Mouse (Mus musculus) CH12.LX (cell line): ENCODE data around the gene Pla1a. TPM values are rescaled to one million over a fixed set of nuclear protein-coding genes. Genes with fewer than 3 reads are reported as not detected.
A peak's percentile ranks its signal among the peaks of the same experiment; 100 is the strongest.

Experiments used
- DNase-seq: peaks from one replicate; pipeline ENCODE4 v3.0.0-alpha.2; 2013; ENCODE audit errors: extremely low read depth
- H3K27ac ChIP-seq: 2 replicates; pipeline ENCODE4 v1.5.1; 2012; ENCODE audit warnings: low read depth, mild to moderate bottlenecking, control low read depth, moderate library complexity; ENCODE audit not compliant: insufficient read depth
- H3K27me3 ChIP-seq: replicated peaks from 2 replicates; pipeline ENCODE3; 2012; ENCODE audit warnings: inconsistent platforms
- H3K36me3 ChIP-seq, 2 experiments: replicated peaks in 1 of 2; 2 replicates each; pipeline versions ENCODE3 to v1.6.1; 2012; ENCODE audit warnings: inconsistent platforms in 1 of 2, low read length in 1 of 2, mild to moderate bottlenecking in 1 of 2, mixed read lengths in 1 of 2, moderate library complexity in 1 of 2; ENCODE audit not compliant: control insufficient read depth in 1 of 2, insufficient read depth in 1 of 2
- H3K4me1 ChIP-seq, 2 experiments: 2 replicates each; pipeline ENCODE4 v1.6.1; 2012; ENCODE audit warnings: inconsistent platforms in 1 of 2, moderate library complexity in 1 of 2; ENCODE audit not compliant: insufficient read depth in 2 of 2, control insufficient read depth in 1 of 2
- H3K4me2 ChIP-seq: 2 replicates; pipeline ENCODE4 v1.6.1; 2012; ENCODE audit warnings: low read depth, mild to moderate bottlenecking, control low read depth; ENCODE audit not compliant: poor library complexity, insufficient read depth, severe bottlenecking
- H3K4me3 ChIP-seq, 3 experiments: fragments of 150-350 bp in 1 of 3; sonication (generic) in 1 of 3; replicated peaks in 1 of 3; 2 replicates each; pipeline versions ENCODE3 to v1.5.1; 2011 to 2012; ENCODE audit warnings: low read depth in 2 of 3, low read length in 2 of 3, mild to moderate bottlenecking in 2 of 3, moderate library complexity in 2 of 3, control low read depth in 1 of 3, improper control_type of control experiment in 1 of 3, inconsistent platforms in 1 of 3, mixed read lengths in 1 of 3; ENCODE audit not compliant: poor library complexity in 1 of 3
- H3K79me2 ChIP-seq: replicated peaks from 2 replicates; pipeline ENCODE4 v1.6.1; 2012; ENCODE audit warnings: mild to moderate bottlenecking, moderate library complexity; ENCODE audit not compliant: control insufficient read depth, poor library complexity, insufficient read depth, severe bottlenecking; ENCODE audit errors: extremely low read depth
- H3K9ac ChIP-seq: 2 replicates; pipeline ENCODE4 v1.6.1; 2012; ENCODE audit warnings: low read depth, mild to moderate bottlenecking, control low read depth, moderate library complexity; ENCODE audit not compliant: insufficient read depth
- H3K9me3 ChIP-seq: replicated peaks from 2 replicates; pipeline ENCODE3; 2012; ENCODE audit warnings: low read length, inconsistent platforms, mixed read lengths
- BHLHE40 ChIP-seq: IDR thresholded peaks from 2 replicates; pipeline ENCODE4 v1.6.1; 2011; ENCODE audit warnings: mild to moderate bottlenecking, low read depth, low read length, improper control_type of control experiment
- CHD1 ChIP-seq: IDR thresholded peaks from 2 replicates; pipeline ENCODE4 v1.6.1; 2012; ENCODE audit warnings: low read depth, low read length, improper control_type of control experiment, inconsistent platforms
- CHD2 ChIP-seq: IDR thresholded peaks from 2 replicates; pipeline ENCODE4 v1.6.1; 2011; ENCODE audit warnings: low read length, improper control_type of control experiment
- CTCF ChIP-seq, 2 experiments: IDR thresholded peaks in 1 of 2; conservative IDR thresholded peaks in 1 of 2; 2 replicates each; pipeline ENCODE4 v1.5.1; 2011 to 2012; ENCODE audit warnings: low read depth in 2 of 2, low read length in 2 of 2, improper control_type of control experiment in 1 of 2, inconsistent platforms in 1 of 2, mild to moderate bottlenecking in 1 of 2, moderate library complexity in 1 of 2
- ELF1 ChIP-seq: IDR thresholded peaks from 2 replicates; pipeline ENCODE4 v1.6.1; 2014; ENCODE audit warnings: low read depth, mild to moderate bottlenecking, inconsistent platforms, low read length, improper control_type of control experiment
- EP300 ChIP-seq: IDR thresholded peaks from 2 replicates; pipeline ENCODE4 v1.6.1; 2011; ENCODE audit warnings: low read length, improper control_type of control experiment
- ETS1 ChIP-seq: conservative IDR thresholded peaks from 2 replicates; pipeline ENCODE4 v1.6.1; 2012; ENCODE audit warnings: low read depth, mild to moderate bottlenecking, inconsistent platforms, low read length, improper control_type of control experiment, moderate library complexity
- GABPA ChIP-seq: IDR thresholded peaks from 2 replicates; pipeline ENCODE4 v1.6.1; 2012; ENCODE audit warnings: low read depth, low read length, improper control_type of control experiment, inconsistent platforms; ENCODE audit not compliant: insufficient replicate concordance
- HCFC1 ChIP-seq: IDR thresholded peaks from 2 replicates; pipeline ENCODE4 v1.6.1; 2012; ENCODE audit warnings: low read depth, mild to moderate bottlenecking, inconsistent platforms, low read length, improper control_type of control experiment
- IRF4 ChIP-seq: IDR thresholded peaks from 2 replicates; pipeline ENCODE4 v1.6.1; 2014; ENCODE audit warnings: low read depth, mild to moderate bottlenecking, inconsistent platforms, low read length, improper control_type of control experiment
- JUN ChIP-seq: IDR thresholded peaks from 2 replicates; pipeline ENCODE4 v1.6.1; 2011; ENCODE audit warnings: low read depth, mild to moderate bottlenecking, low read length, improper control_type of control experiment, moderate library complexity; ENCODE audit not compliant: insufficient read depth
- KAT2A ChIP-seq: IDR thresholded peaks from 2 replicates; pipeline ENCODE4 v1.6.1; 2012; ENCODE audit warnings: low read length, improper control_type of control experiment, inconsistent platforms; ENCODE audit not compliant: insufficient replicate concordance
- MAFK ChIP-seq: IDR thresholded peaks from 2 replicates; pipeline ENCODE4 v1.6.1; 2011; ENCODE audit warnings: low read length, improper control_type of control experiment; ENCODE audit not compliant: insufficient replicate concordance
- MAX ChIP-seq: IDR thresholded peaks from 2 replicates; pipeline ENCODE4 v1.6.1; 2011; ENCODE audit warnings: low read length, improper control_type of control experiment
- MAZ ChIP-seq: IDR thresholded peaks from 2 replicates; pipeline ENCODE4 v1.6.1; 2012; ENCODE audit warnings: low read depth, mild to moderate bottlenecking, inconsistent platforms, low read length, improper control_type of control experiment, moderate library complexity
- MEF2A ChIP-seq: IDR thresholded peaks from 2 replicates; pipeline ENCODE4 v1.6.1; 2014; ENCODE audit warnings: low read depth, mild to moderate bottlenecking, inconsistent platforms, low read length, improper control_type of control experiment, borderline replicate concordance
- MXI1 ChIP-seq: IDR thresholded peaks from 2 replicates; pipeline ENCODE4 v1.6.1; 2011; ENCODE audit warnings: mild to moderate bottlenecking, low read depth, low read length, improper control_type of control experiment
- MYC ChIP-seq: IDR thresholded peaks from 2 replicates; pipeline ENCODE4 v1.6.1; 2011; ENCODE audit warnings: low read depth, mild to moderate bottlenecking, improper control_type of control experiment, low read length
- NELFE ChIP-seq: IDR thresholded peaks from 2 replicates; pipeline ENCODE4 v1.6.1; 2011; ENCODE audit warnings: low read depth, low read length, improper control_type of control experiment
- NRF1 ChIP-seq: IDR thresholded peaks from 2 replicates; pipeline ENCODE4 v1.6.1; 2014; ENCODE audit warnings: low read depth, mild to moderate bottlenecking, inconsistent platforms, low read length, improper control_type of control experiment, moderate library complexity
- POLR2A ChIP-seq: IDR thresholded peaks from 2 replicates; pipeline ENCODE4 v1.6.1; 2011; ENCODE audit warnings: low read depth, mild to moderate bottlenecking, improper control_type of control experiment, low read length
- POLR2AphosphoS2 ChIP-seq: IDR thresholded peaks from 2 replicates; pipeline ENCODE4 v1.6.1; 2011; ENCODE audit warnings: low read depth, low read length, improper control_type of control experiment
- RAD21 ChIP-seq: IDR thresholded peaks from 2 replicates; pipeline ENCODE4 v1.6.1; 2011; ENCODE audit warnings: low read depth, mild to moderate bottlenecking, low read length, improper control_type of control experiment, moderate library complexity
- RCOR1 ChIP-seq: conservative IDR thresholded peaks from 2 replicates; pipeline ENCODE4 v1.6.1; 2012; ENCODE audit warnings: low read depth, mild to moderate bottlenecking, inconsistent platforms, low read length, improper control_type of control experiment
- SIN3A ChIP-seq: IDR thresholded peaks from 2 replicates; pipeline ENCODE4 v1.6.1; 2012; ENCODE audit warnings: low read length, improper control_type of control experiment, inconsistent platforms
- SMC3 ChIP-seq: IDR thresholded peaks from 2 replicates; pipeline ENCODE4 v1.6.1; 2011; ENCODE audit warnings: low read depth, low read length, improper control_type of control experiment
- TBP ChIP-seq: conservative IDR thresholded peaks from 2 replicates; pipeline ENCODE4 v1.6.1; 2011; ENCODE audit warnings: low read depth, low read length, improper control_type of control experiment
- UBTF ChIP-seq: IDR thresholded peaks from 2 replicates; pipeline ENCODE4 v1.6.1; 2012; ENCODE audit warnings: low read depth, mild to moderate bottlenecking, inconsistent platforms, low read length, improper control_type of control experiment, moderate library complexity
- USF1 ChIP-seq: IDR thresholded peaks from 2 replicates; pipeline ENCODE4 v1.6.1; 2014; ENCODE audit warnings: low read depth, mild to moderate bottlenecking, inconsistent platforms, low read length, improper control_type of control experiment
- USF2 ChIP-seq: conservative IDR thresholded peaks from 2 replicates; pipeline ENCODE4 v1.6.1; 2011; ENCODE audit warnings: low read depth, low read length, improper control_type of control experiment
- ZKSCAN1 ChIP-seq: IDR thresholded peaks from 2 replicates; pipeline ENCODE4 v1.6.1; 2012; ENCODE audit warnings: low read depth, inconsistent platforms, low read length, improper control_type of control experiment, borderline replicate concordance
- ZNF384 ChIP-seq: IDR thresholded peaks from 2 replicates; pipeline ENCODE4 v1.6.1; 2012; ENCODE audit warnings: low read depth, low read length, improper control_type of control experiment, inconsistent platforms
- dilution Hi-C: fragments of 300-500 bp; cut with MboI; formaldehyde crosslinking; loops from 2 replicates; pipeline ENCODE4 v1.14.3; 2020; ENCODE audit warnings: low sequenced_read_pairs; ENCODE audit not compliant: extremely low pct_unique_long_range_greater_than_20kb, extremely low pct_ligation_motif_present
- in situ Hi-C: fragments of 300-500 bp; cut with MboI; formaldehyde crosslinking; loops from 3 replicates; pipeline ENCODE4 v1.14.3; 2019; ENCODE audit warnings: low sequenced_read_pairs, low pct_ligation_motif_present, low pct_unique_long_range_greater_than_20kb, mixed read lengths
- polyA plus RNA-seq: library from polyadenylated mRNA; unstranded; fragments of >175 nt; gene quantifications from 2 replicates; pipeline ENCODE4 v1.2.1, GENCODE M21; 2012; ENCODE audit warnings: low read depth; ENCODE audit not compliant: insufficient read length
- total RNA-seq, 2 experiments: library from RNA; depleted of rRNA; stranded (reverse); fragments of 300-350 nt in 1 of 2; fragments of >200 nt in 1 of 2; gene quantifications; 2 replicates each; pipeline ENCODE4 v1.2.3; 2012 to 2014

Pla1a gene
- total and polyA plus RNA-seq, 3 experiments, result 9.3 to 27.9 (median 14.3) TPM

DNA sequence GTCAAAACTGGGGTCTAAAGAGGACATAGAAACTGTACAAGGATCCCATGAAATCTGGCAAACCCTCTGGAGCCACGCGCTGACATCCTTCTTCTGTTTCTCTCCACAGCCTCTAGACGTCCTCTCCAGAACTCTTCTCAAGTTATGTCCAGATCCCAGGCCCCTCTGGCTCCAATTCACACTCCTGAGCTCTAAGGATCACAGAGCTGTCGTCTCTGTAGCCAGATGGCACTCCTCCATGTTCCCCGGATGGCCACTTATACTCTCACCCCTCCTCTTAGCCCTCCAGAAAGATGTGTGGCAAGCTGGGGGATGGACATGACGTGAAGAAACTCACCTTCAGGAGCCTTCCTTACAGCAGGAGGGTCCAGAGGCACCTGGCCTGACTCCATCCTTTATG, 55.4 kb downstream of the Pla1a start:
- Histone ChIP-seq H3K27ac (peak overlapping the region; percentile 93), H3K4me3 (no peak overlapping the region), H3K79me2 (no peaks in the 10 kb centered on the region), H3K36me3 (no peaks in the 10 kb centered on the region), H3K27me3 (peaks cover 2% of the 10 kb centered on the region), H3K9ac (0 out of 2 replicates have a peak overlapping the region, but pooled peaks have one; percentile 49), H3K4me2 (no peak overlapping the region), H3K9me3 (no peaks in the 10 kb centered on the region), H3K4me1 (peaks cover 53 to 77% of the 10 kb centered on the region in 2 experiments)
- no peak for TF ChIP-seq HCFC1
- TF ChIP-seq POLR2A, result peak; percentile 25; the same call in 1 of the 2 replicates
- TF ChIP-seq SIN3A, result no peak
- TF ChIP-seq TBP, result 0 out of 2 replicates have a peak, but pooled peaks have one; percentile 5
- dilution Hi-C loops (no loop called here), in situ Hi-C loops (no loop called here)
- DNase-seq, result no peak

DNA sequence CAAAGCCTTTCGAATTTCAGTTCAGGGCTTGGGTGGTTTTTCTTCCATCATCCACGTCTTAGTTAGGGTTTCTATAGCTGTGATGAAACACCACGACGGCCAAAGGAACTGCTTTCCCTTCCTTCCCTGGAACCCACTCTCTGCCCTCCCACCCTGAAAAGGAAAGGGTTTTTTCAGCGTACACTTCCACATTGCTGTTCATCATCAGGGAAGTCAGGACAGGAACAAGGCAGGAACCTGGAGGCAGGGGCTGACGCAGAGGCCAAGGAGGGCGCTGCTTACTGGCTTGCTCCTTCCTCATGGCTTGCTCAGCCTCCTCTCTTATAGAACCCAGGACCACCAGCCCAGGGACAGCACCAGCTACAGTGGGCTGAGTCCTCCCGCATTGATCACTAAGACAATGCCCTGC, 56.1 kb downstream of the Pla1a start:
- H3K79me2 ChIP-seq, result no peaks in the 10 kb centered on the region
- no peaks in the 10 kb centered on the region for H3K36me3 ChIP-seq
- no peaks in the 10 kb centered on the region for H3K9me3 ChIP-seq
- peak overlapping the region; percentile 59; the same call in 1 of the 2 replicates for H3K4me2 ChIP-seq
- in situ Hi-C loops, result no loop called here
- peak overlapping the region in 1 of 3 experiments; percentile 1 for H3K4me3 ChIP-seq
- no peak for DNase-seq
- peaks cover 55 to 84% of the 10 kb centered on the region in 2 experiments for H3K4me1 ChIP-seq
- H3K27ac ChIP-seq, result peak overlapping the region; percentile 93
- peaks cover 2% of the 10 kb centered on the region for H3K27me3 ChIP-seq
- peak overlapping the region; percentile 49 for H3K9ac ChIP-seq
- dilution Hi-C loops, result no loop called here
- no peak; the same call in 1 of the 2 replicates for TF ChIP-seq ETS1
- peak; percentile 53; the same call in 1 of the 2 replicates for TF ChIP-seq MAX
- no peak for TF ChIP-seq MYC
- no peak for TF ChIP-seq SIN3A
- no peak for TF ChIP-seq MAFK
- peak; percentile 14; the same call in 1 of the 2 replicates for TF ChIP-seq RCOR1
- no peak; the same call in 1 of the 2 replicates for TF ChIP-seq BHLHE40
- no peak for TF ChIP-seq USF2
- no peak for TF ChIP-seq MXI1
- TF ChIP-seq ZKSCAN1, result no peak
- no peak for TF ChIP-seq JUN
- TF ChIP-seq HCFC1, result no peak
- no peak for TF ChIP-seq CTCF (conservative IDR thresholded peaks at IDR 0.05 in 1 of 2, IDR thresholded peaks at IDR 0.05 in 1 of 2; ENCODE audit: low read depth in 2 of 2, low read length in 2 of 2)
- no peak for TF ChIP-seq POLR2AphosphoS2
- no peak; the same call in 1 of the 2 replicates for TF ChIP-seq MEF2A
- TF ChIP-seq IRF4, result peak; percentile 36; the same call in 1 of the 2 replicates
- TF ChIP-seq NRF1, result no peak
- no peak; the same call in 1 of the 2 replicates for TF ChIP-seq EP300
- peak; percentile 24; the same call in 1 of the 2 replicates for TF ChIP-seq ELF1
- TF ChIP-seq TBP, result no peak
- 0 out of 2 replicates have a peak, but pooled peaks have one; percentile 20 for TF ChIP-seq CHD2
- TF ChIP-seq CHD1, result 0 out of 2 replicates have a peak, but pooled peaks have one; percentile 69
- TF ChIP-seq RAD21, result no peak
- no peak for TF ChIP-seq KAT2A
- TF ChIP-seq UBTF, result no peak
- TF ChIP-seq MAZ, result no peak
- TF ChIP-seq GABPA, result no peak
- no peak for TF ChIP-seq NELFE
- TF ChIP-seq SMC3, result no peak
- no peak for TF ChIP-seq USF1
- no peak for TF ChIP-seq ZNF384
- peak; percentile 11; the same call in 1 of the 2 replicates for TF ChIP-seq POLR2A
